Mouse (Mus musculus) lung, embryonic 14.5 days (tissue): ENCODE measurements at regions not wholly inside any gene's neighbourhood (a gene's known extent, or its start where the extent isn't known, plus 50 kb on each side); places are given as distances from the start of the nearest gene placed in this dataset.

Experiments used
- ATAC-seq: fragments of 200-750 bp; cut with Nextera tagmentation; 2 replicates; pipeline ENCODE4 v1.8.0; 2017; ENCODE audit warnings: mild to moderate bottlenecking, moderate TSS enrichment, moderate library complexity; ENCODE audit not compliant: insufficient read depth
- DNase-seq: peaks from one replicate; pipeline ENCODE4 v3.0.0-alpha.2; 2015
- H3K27ac ChIP-seq: fragments of 300-500 bp; sonication (generic); 2 replicates; pipeline ENCODE4 v1.5.1; 2014; ENCODE audit warnings: low read depth, mild to moderate bottlenecking, moderate library complexity
- H3K27me3 ChIP-seq: fragments of 300-500 bp; sonication (generic); 2 replicates; pipeline ENCODE4 v1.6.1; 2014; ENCODE audit warnings: low read length, control low read depth; ENCODE audit not compliant: insufficient read depth
- H3K36me3 ChIP-seq: fragments of 300-500 bp; sonication (generic); 2 replicates; pipeline ENCODE4 v1.6.1; 2014; ENCODE audit warnings: control low read depth; ENCODE audit not compliant: insufficient read depth
- H3K4me1 ChIP-seq: fragments of 300-500 bp; sonication (generic); 2 replicates; pipeline ENCODE4 v1.6.1; 2014; ENCODE audit warnings: antibody characterized with exemption, control low read depth; ENCODE audit not compliant: insufficient read depth
- H3K4me2 ChIP-seq: fragments of 300-500 bp; sonication (generic); 2 replicates; pipeline ENCODE4 v1.6.1; 2014; ENCODE audit warnings: mild to moderate bottlenecking
- H3K4me3 ChIP-seq: fragments of 300-500 bp; sonication (generic); 2 replicates; pipeline ENCODE4 v1.5.1; 2014; ENCODE audit warnings: low read depth, low read length
- H3K9ac ChIP-seq: fragments of 300-500 bp; sonication (generic); 2 replicates; pipeline ENCODE4 v1.6.1; 2014
- H3K9me3 ChIP-seq: fragments of 300-500 bp; sonication (generic); 2 replicates; pipeline ENCODE4 v1.6.1; 2016; ENCODE audit warnings: low read depth, low read length, control low read depth
- CTCF ChIP-seq: IDR thresholded peaks from 2 replicates; pipeline ENCODE4 v1.5.1; 2016; ENCODE audit warnings: antibody characterized with exemption, low read depth
- WGBS: fragments of 180-500 bp; shearing (Covaris S2); extraction: QIAGEN DNeasy Blood & Tissue Kit; methylation state at CpG from one replicate; pipeline ENCODE4 v1.1.7; 2014; 5-methylcytosine and 5-hydroxymethylcytosine counted together

- Histone ChIP-seq H3K36me3 (no peaks in the 10 kb centered on the region), H3K27me3 (no peaks in the 10 kb centered on the region), H3K27ac (no peak overlapping the region), H3K9ac (no peak overlapping the region), H3K4me2 (no peak overlapping the region), H3K4me1 (no peaks in the 10 kb centered on the region), H3K9me3 (no peaks in the 10 kb centered on the region), H3K4me3 (no peak overlapping the region)
- ATAC-seq (no peak), DNase-seq (no peak)
- no peak for TF ChIP-seq CTCF
- WGBS, result 46% methylated on average over 20 of the region's 20 CpGs
Measured at GRCm38 (mm10) chr4:55203731-55204710, 145.8 kb upstream of the Rad23b start.

DNA sequence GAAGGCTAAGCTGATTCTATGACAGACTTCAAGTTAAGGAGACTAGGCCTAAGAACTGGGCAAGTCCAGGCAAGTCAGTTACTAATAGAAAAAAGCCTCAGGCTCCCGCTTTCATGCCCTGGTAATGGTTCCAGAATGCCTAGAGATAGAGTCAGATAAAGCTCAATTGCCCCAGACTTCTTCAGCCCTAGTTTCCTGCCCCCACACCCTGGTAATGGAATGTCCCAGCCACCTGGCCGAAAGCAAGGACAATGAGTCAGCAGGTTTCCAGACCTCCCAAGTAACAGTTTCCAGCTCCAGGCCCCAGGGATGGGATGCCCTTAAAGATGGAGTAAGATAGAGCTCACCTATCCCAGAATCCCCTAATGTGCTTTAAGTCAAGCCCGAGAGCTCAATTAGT is 143.6 kb upstream of the Rad23b start:
- no peak overlapping the region for H3K27ac ChIP-seq
- H3K9me3 ChIP-seq, result no peaks in the 10 kb centered on the region
- no peaks in the 10 kb centered on the region for H3K27me3 ChIP-seq
- H3K4me3 ChIP-seq, result no peak overlapping the region
- no peaks in the 10 kb centered on the region for H3K36me3 ChIP-seq
- DNase-seq (no peak), ATAC-seq (no peak)
- TF ChIP-seq CTCF, result no peak
- no peak overlapping the region for H3K4me2 ChIP-seq
- no peaks in the 10 kb centered on the region for H3K4me1 ChIP-seq
- 84% methylated on average over 3 of the region's 3 CpGs for WGBS
- H3K9ac ChIP-seq, result no peak overlapping the region

- no peak overlapping the region; the same call in 1 of the 2 replicates for H3K4me2 ChIP-seq
- DNase-seq (no peak), ATAC-seq (no peak)
- 52% methylated on average over 13 of the region's 13 CpGs for WGBS
- H3K4me3 ChIP-seq, result no peak overlapping the region
- no peak overlapping the region for H3K9ac ChIP-seq
- no peaks in the 10 kb centered on the region for H3K27me3 ChIP-seq
- no peak for TF ChIP-seq CTCF
- H3K27ac ChIP-seq, result no peak overlapping the region
- no peaks in the 10 kb centered on the region for H3K36me3 ChIP-seq
- no peaks in the 10 kb centered on the region for H3K9me3 ChIP-seq
- no peaks in the 10 kb centered on the region for H3K4me1 ChIP-seq
Measured at GRCm38 (mm10) chr4:55207749-55208385, 142.0 kb upstream of the Rad23b start.

- WGBS, result 21% methylated on average over 21 of the region's 21 CpGs
- H3K27ac ChIP-seq, result no peak overlapping the region
- DNase-seq (peak; percentile 21), ATAC-seq (no peak)
- no peaks in the 10 kb centered on the region for H3K9me3 ChIP-seq
- H3K27me3 ChIP-seq, result no peaks in the 10 kb centered on the region
- H3K36me3 ChIP-seq, result no peaks in the 10 kb centered on the region
- H3K4me1 ChIP-seq, result no peaks in the 10 kb centered on the region
- H3K9ac ChIP-seq, result no peak overlapping the region
- TF ChIP-seq CTCF, result no peak
- no peak overlapping the region for H3K4me3 ChIP-seq
- H3K4me2 ChIP-seq, result peak overlapping the region; percentile 16; the same call in 1 of the 2 replicates
Measured at GRCm38 (mm10) chr4:55208386-55209345, 141.2 kb upstream of the Rad23b start.

DNA sequence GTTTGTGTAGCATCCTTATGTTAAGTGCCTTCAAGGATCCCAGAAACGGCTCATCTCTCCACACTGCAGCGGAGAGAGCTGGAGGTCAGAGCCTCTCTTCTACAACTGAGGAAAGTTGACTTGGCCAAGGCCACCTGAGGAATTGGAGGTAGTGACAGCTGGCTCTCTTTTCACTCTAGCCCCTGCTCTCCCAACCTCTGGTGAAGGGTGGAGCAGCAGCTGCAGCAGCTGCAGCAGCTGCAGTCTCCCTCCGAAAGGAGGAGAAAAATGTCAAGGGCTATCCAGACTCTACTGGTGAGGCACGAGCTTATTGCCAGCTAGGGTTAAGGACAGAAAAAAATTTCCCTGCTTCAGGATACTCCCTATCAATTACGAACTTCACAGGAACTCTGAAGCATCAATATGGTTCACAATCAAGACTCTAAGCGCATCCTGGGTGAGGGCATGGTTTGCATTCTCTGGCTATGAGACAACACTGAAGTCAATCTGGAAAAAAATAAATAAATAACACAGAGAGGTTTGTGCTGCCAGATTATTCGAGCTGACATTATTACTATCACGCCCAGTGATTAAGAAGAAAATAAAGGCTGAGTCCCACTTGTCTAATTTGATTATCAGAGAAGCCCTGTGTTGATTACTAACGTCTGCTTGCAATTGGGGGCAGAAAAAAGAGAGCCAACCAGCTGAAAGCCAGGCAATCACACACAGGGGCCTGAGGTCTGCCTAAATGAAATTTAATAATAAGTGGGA is 134.2 kb upstream of the Rad23b start:
- no peaks in the 10 kb centered on the region for H3K36me3 ChIP-seq
- DNase-seq (peak; percentile 21), ATAC-seq (peak; percentile 49; the same call in 1 of the 2 replicates)
- peaks cover 8% of the 10 kb centered on the region; the same call in 1 of the 2 replicates for H3K4me1 ChIP-seq
- H3K9me3 ChIP-seq, result no peaks in the 10 kb centered on the region
- H3K4me3 ChIP-seq, result no peak overlapping the region
- H3K27me3 ChIP-seq, result no peaks in the 10 kb centered on the region
- WGBS, result 29% methylated on average over 9 of the region's 9 CpGs
- H3K4me2 ChIP-seq, result no peak overlapping the region
- TF ChIP-seq CTCF, result no peak
- no peak overlapping the region for H3K9ac ChIP-seq
- H3K27ac ChIP-seq, result no peak overlapping the region

DNA sequence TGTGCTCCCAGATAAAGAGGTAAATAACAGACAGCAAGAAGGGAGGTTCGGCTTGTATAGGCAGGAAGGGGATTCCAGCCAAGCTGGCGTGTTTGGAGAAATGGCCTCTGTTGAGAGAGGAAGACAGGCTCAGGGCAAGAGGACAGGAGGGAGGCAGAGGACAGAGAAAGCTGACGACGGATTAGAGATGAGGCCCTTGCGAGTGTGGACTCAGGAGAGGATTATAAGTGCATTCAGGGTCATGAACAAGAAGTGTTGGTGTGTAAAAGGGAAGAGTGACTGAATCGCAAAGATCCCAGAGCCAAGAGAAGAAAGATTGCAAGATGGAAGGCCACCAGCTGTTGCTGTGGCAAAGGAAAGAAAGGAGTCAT is 133.7 kb upstream of the Rad23b start:
- ATAC-seq, result no peak; the same call in 1 of the 2 replicates
- TF ChIP-seq CTCF, result no peak

More for the DNA sequence above, 133.7 kb upstream of the Rad23b start:
- no peak overlapping the region for H3K4me3 ChIP-seq
- DNase-seq, result peak; percentile 27
- no peaks in the 10 kb centered on the region for H3K9me3 ChIP-seq
- peaks cover 8% of the 10 kb centered on the region; the same call in 1 of the 2 replicates for H3K4me1 ChIP-seq
- H3K27ac ChIP-seq, result no peak overlapping the region
- H3K4me2 ChIP-seq, result no peak overlapping the region
- H3K27me3 ChIP-seq, result no peaks in the 10 kb centered on the region
- 27% methylated on average over 6 of the region's 6 CpGs for whole genome bisulfite sequencing
- H3K36me3 ChIP-seq, result no peaks in the 10 kb centered on the region
- no peak overlapping the region for H3K9ac ChIP-seq
